Mouse (Mus musculus) spleen, adult 2 months (tissue): ENCODE data around the gene Atp5g1. TPM values are rescaled to one million over a fixed set of nuclear protein-coding genes. Genes with fewer than 3 reads are reported as not detected.

Experiments used
- DNase-seq, 2 experiments: peaks; one replicate each; pipeline versions ENCODE4 v3.0.0 to v3.0.0-alpha.2; 2012 to 2021; ENCODE audit warnings: low spot score in 2 of 2, low read depth in 1 of 2
- H3K27ac ChIP-seq: fragments of 200-500 bp; 2 replicates; pipeline ENCODE4 v1.5.1; 2012; ENCODE audit warnings: low read length, inconsistent platforms; ENCODE audit not compliant: insufficient read depth
- H3K27me3 ChIP-seq: fragments of 200-500 bp; 2 replicates; pipeline ENCODE4 v1.6.1; 2012; ENCODE audit warnings: mild to moderate bottlenecking, moderate library complexity, low read length, inconsistent platforms; ENCODE audit not compliant: control insufficient read depth, insufficient read depth
- H3K36me3 ChIP-seq: fragments of 200-500 bp; 2 replicates; pipeline ENCODE4 v1.6.1; 2012; ENCODE audit warnings: mild to moderate bottlenecking, low read length, inconsistent platforms; ENCODE audit not compliant: control insufficient read depth, insufficient read depth
- H3K4me1 ChIP-seq: fragments of 200-500 bp; 2 replicates; pipeline ENCODE4 v1.6.1; 2011; ENCODE audit warnings: inconsistent platforms; ENCODE audit not compliant: control insufficient read depth, insufficient read depth, insufficient read length
- H3K4me3 ChIP-seq: fragments of 200-500 bp; 2 replicates; pipeline ENCODE4 v1.5.1; 2011; ENCODE audit warnings: mild to moderate bottlenecking, inconsistent platforms; ENCODE audit not compliant: insufficient read depth, insufficient read length; ENCODE audit errors: extremely low read depth
- CTCF ChIP-seq: fragments of 200-500 bp; IDR thresholded peaks from 2 replicates; pipeline ENCODE4 v1.5.1; 2011; ENCODE audit warnings: mild to moderate bottlenecking, inconsistent platforms; ENCODE audit not compliant: insufficient read depth, insufficient read length, insufficient replicate concordance; ENCODE audit errors: extremely low read depth
- POLR2A ChIP-seq: fragments of 200-500 bp; IDR thresholded peaks from 2 replicates; pipeline ENCODE4 v1.6.1; 2011; ENCODE audit warnings: low read depth, low read length, inconsistent platforms
- WGBS: fragments of 180-500 bp; shearing (Covaris S2); methylation state at CpG from one replicate; pipeline ENCODE4 v1.1.7; 2018; 5-methylcytosine and 5-hydroxymethylcytosine counted together
- polyA plus RNA-seq: library from polyadenylated mRNA; depleted of rRNA; stranded (reverse); fragments of >200 nt; gene quantifications from 2 replicates; pipeline ENCODE4 v1.2.3, GENCODE M21; 2012; rRNA removed

The Atp5g1 gene
- polyA plus RNA-seq, 1 experiment = 193 TPM

GRCm38 (mm10) chr11:96030571-96030970, 44.9 kb downstream of the Atp5g1 start:
- TF ChIP-seq CTCF (no peak), POLR2A (no peak)
- Histone ChIP-seq H3K27me3 (peaks cover 2% of the 10 kb centered on the region; the same call in 1 of the 2 replicates), H3K4me3 (no peak overlapping the region), H3K36me3 (no peaks in the 10 kb centered on the region), H3K4me1 (peaks cover 4% of the 10 kb centered on the region; the same call in 1 of the 2 replicates), H3K27ac (no peak overlapping the region)
- WGBS = 87% methylated on average over 3 of the region's 3 CpGs
- no peak for DNase-seq

- Histone ChIP-seq H3K36me3 (no peaks in the 10 kb centered on the region), H3K4me1 (no peaks in the 10 kb centered on the region), H3K4me3 (no peak overlapping the region), H3K27me3 (peaks cover 2% of the 10 kb centered on the region; the same call in 1 of the 2 replicates), H3K27ac (no peak overlapping the region)
- TF ChIP-seq CTCF = no peak
- no peak for TF ChIP-seq POLR2A
- WGBS = 54% methylated on average over 5 of the region's 5 CpGs
- no peak for DNase-seq
Measured at GRCm38 (mm10) chr11:96028130-96028529, 47.3 kb downstream of the Atp5g1 start.

GRCm38 (mm10) chr11:96020622-96021021, 54.8 kb downstream of the Atp5g1 start:
- no peak for DNase-seq
- no peak overlapping the region for H3K4me3 ChIP-seq
- H3K4me1 ChIP-seq = no peaks in the 10 kb centered on the region
- H3K27me3 ChIP-seq = peaks cover 2% of the 10 kb centered on the region; the same call in 1 of the 2 replicates
- H3K27ac ChIP-seq = no peak overlapping the region
- no peak for TF ChIP-seq CTCF
- no peak for TF ChIP-seq POLR2A
- 63% methylated on average over 4 of the region's 4 CpGs for WGBS
- no peaks in the 10 kb centered on the region for H3K36me3 ChIP-seq

Other genes with a start within 250 kb of the Atp5g1 start
- 28.3 and 30.4 TPM in 2 replicates for gene Gngt2, start 238.5 kb downstream of the Atp5g1 start, polyA plus RNA-seq
- 166 and 238 TPM in 2 replicates for gene Abi3, start 233.2 kb downstream of the Atp5g1 start, polyA plus RNA-seq
- not detected in 2 replicates for gene B4galnt2, start 160.8 kb downstream of the Atp5g1 start, polyA plus RNA-seq
- 0.05 TPM in 1 of 2 replicates, not detected in the other for gene Igf2bp1, start 69.7 kb downstream of the Atp5g1 start, polyA plus RNA-seq
- not detected in 2 replicates for gene Gip, start 51.1 kb downstream of the Atp5g1 start, polyA plus RNA-seq
- gene Snf8, start 40.8 kb downstream of the Atp5g1 start, polyA plus RNA-seq = 15.6 and 18.1 TPM in 2 replicates
- 20.1 and 20.2 TPM in 2 replicates for gene Ube2z, start 10.3 kb downstream of the Atp5g1 start, polyA plus RNA-seq
- gene Calcoco2, start 36.3 kb upstream of the Atp5g1 start, polyA plus RNA-seq = not detected in 2 replicates
- gene Ttll6, start 58.1 kb upstream of the Atp5g1 start, polyA plus RNA-seq = not detected in 2 replicates
- not detected in 2 replicates for gene Hoxb13, start 118.6 kb upstream of the Atp5g1 start, polyA plus RNA-seq
- 0.26 and 0.27 TPM in 2 replicates for gene Hoxb9, start 195.8 kb upstream of the Atp5g1 start, polyA plus RNA-seq
- 0.37 and 0.43 TPM in 2 replicates for gene Hoxb8, start 206.2 kb upstream of the Atp5g1 start, polyA plus RNA-seq
- gene Hoxb7, start 211.0 kb upstream of the Atp5g1 start, polyA plus RNA-seq = 0.60 and 0.62 TPM in 2 replicates
- 1.2 and 1.3 TPM in 2 replicates for gene Hoxb6, start 216.8 kb upstream of the Atp5g1 start, polyA plus RNA-seq
- 0.37 and 0.40 TPM in 2 replicates for gene Hoxb5, start 227.7 kb upstream of the Atp5g1 start, polyA plus RNA-seq
- gene Hoxb4, start 242.6 kb upstream of the Atp5g1 start, polyA plus RNA-seq = 2.6 and 3.3 TPM in 2 replicates
- 2.0 and 2.6 TPM in 2 replicates for gene Hoxb3, start 247.7 kb upstream of the Atp5g1 start, polyA plus RNA-seq